Mouse (Mus musculus) erythroid progenitor cell, adult 5-6 weeks (primary cell): ENCODE measurements around the gene Tmem39b. TPM values are rescaled to one million over a fixed set of nuclear protein-coding genes. Genes with fewer than 3 reads are reported as not detected.

ENCODE experiments used
- ATAC-seq: replicated peaks from 2 replicates; pipeline ENCODE4 v1.8.0; 2016; ENCODE audit warnings: moderate number of reproducible peaks, mild to moderate bottlenecking, moderate TSS enrichment, inconsistent platforms; ENCODE audit not compliant: poor library complexity, low FRiP score, severe bottlenecking
- total RNA-seq, 2 experiments: library from RNA; stranded (forward) in 1 of 2; stranded (reverse) in 1 of 2; fragments of 150-400 nt in 1 of 2; fragments of 186-747, 209-891 nt in 1 of 2; gene quantifications; 2 replicates each; pipeline versions ENCODE4 v1.2.3 to v1.2.4; 2015 to 2017; ENCODE audit warnings: low replicate concordance in 2 of 2

Gene Tmem39b
- total RNA-seq, 2 experiments from 2014 or later: 2.1 to 5.9 TPM

- no peak for ATAC-seq
Measured at GRCm38 (mm10) chr4:129697191-129697590, 553 bp upstream of the Tmem39b start.

GRCm38 (mm10) chr4:129695815-129696157, 852 bp downstream of the Tmem39b start:
- peak; percentile 1; the same call in 1 of the 2 replicates for ATAC-seq

GRCm38 (mm10) chr4:129684531-129684930, 12.1 kb downstream of the Tmem39b start:
- no peak for ATAC-seq

GRCm38 (mm10) chr4:129683901-129684493, 12.6 kb downstream of the Tmem39b start:
- ATAC-seq: no peak

GRCm38 (mm10) chr4:129681837-129682236, 14.8 kb downstream of the Tmem39b start:
- ATAC-seq: no peak

- peak; percentile 52 for ATAC-seq
Measured at GRCm38 (mm10) chr4:129672878-129673449, 23.7 kb downstream of the Tmem39b start.

- peak; percentile 79 for ATAC-seq
Measured at GRCm38 (mm10) chr4:129672083-129672877, 24.4 kb downstream of the Tmem39b start, which contains the start of gene Kpna6. Gene Kpna6, minus strand, starts transcription at chr4:129672767.

- peak; percentile 84 for ATAC-seq
Measured at GRCm38 (mm10) chr4:129671491-129672082, 25.1 kb downstream of the Tmem39b start.

GRCm38 (mm10) chr4:129662255-129662813, 34.3 kb downstream of the Tmem39b start:
- no peak for ATAC-seq

GRCm38 (mm10) chr4:129661584-129661983, 35.1 kb downstream of the Tmem39b start:
- ATAC-seq: no peak

- no peak for ATAC-seq
Measured at GRCm38 (mm10) chr4:129654770-129655169, 41.9 kb downstream of the Tmem39b start.

GRCm38 (mm10) chr4:129650359-129650758, 46.3 kb downstream of the Tmem39b start:
- no peak for ATAC-seq

GRCm38 (mm10) chr4:129648656-129649055, 48.0 kb downstream of the Tmem39b start:
- no peak for ATAC-seq

- no peak for ATAC-seq
Measured at GRCm38 (mm10) chr4:129645204-129645603, 51.4 kb downstream of the Tmem39b start.

GRCm38 (mm10) chr4:129641756-129642155, 54.9 kb downstream of the Tmem39b start:
- no peak for ATAC-seq

- peak; percentile 94 for ATAC-seq
Measured at GRCm38 (mm10) chr4:129640638-129641467, 55.8 kb downstream of the Tmem39b start, which contains the start of gene Txlna. Gene Txlna, minus strand, starts transcription at chr4:129641065.

- peak; percentile 32 for ATAC-seq
Measured at GRCm38 (mm10) chr4:129640101-129640637, 56.5 kb downstream of the Tmem39b start.

- no peak for ATAC-seq
Measured at GRCm38 (mm10) chr4:129639221-129639620, 57.4 kb downstream of the Tmem39b start.

- peak; percentile 78 for ATAC-seq
Measured at GRCm38 (mm10) chr4:129633852-129634251, 62.8 kb downstream of the Tmem39b start.
